22 mouse cellular contexts compared by ENCODE assay signal in the genomic region with DNA sequence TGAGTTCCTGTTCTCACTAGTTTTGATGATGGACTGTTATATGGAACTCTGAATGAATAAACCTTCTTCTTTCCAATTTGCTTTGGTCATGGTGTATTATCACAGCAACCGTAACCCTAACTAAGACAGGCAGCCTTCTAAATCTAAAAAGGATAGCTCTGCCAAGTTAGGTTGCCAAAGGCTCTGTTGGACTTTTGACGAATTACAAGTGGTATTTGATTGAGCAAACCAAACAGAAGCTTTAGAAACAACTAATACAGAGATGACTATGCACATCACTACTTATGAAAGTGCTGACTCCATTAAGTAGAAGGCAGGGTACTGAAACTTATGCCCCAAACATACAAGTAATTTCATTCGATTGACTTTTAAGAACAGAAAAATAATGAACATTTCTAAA.
"Had no signal": no experiment of that assay in that cellular context is flagged by ENCODE, and none has a peak within 500 bp of the region (broad histone marks: within the 10 kb centered on the region; RNA-seq: fewer than 3 reads in every experiment).

No protein-coding gene starts in this region.

- H3K4me1 ChIP-seq: heart, embryonic 13.5 days; heart, embryonic 15.5 days; hindbrain, embryonic 13.5 days; hindbrain, embryonic 15.5 days; limb, embryonic 10.5 days; limb, embryonic 12.5 days; liver, embryonic 12.5 days had no signal

- H3K4me3 ChIP-seq: heart, embryonic 13.5 days; heart, embryonic 15.5 days; hindbrain, embryonic 13.5 days; hindbrain, embryonic 15.5 days; layer of hippocampus, adult 2 months; left cerebral cortex, adult 2 months; limb, embryonic 10.5 days; limb, embryonic 12.5 days; liver, embryonic 12.5 days had no signal

- DNase-seq: forebrain, postnatal 0 days; gastrocnemius, postnatal 14 days; gastrocnemius, postnatal 36 days; heart, postnatal 4 days; kidney, adult 11 months; kidney, adult 2 months; kidney, postnatal 10 days; kidney, postnatal 25 days; kidney, postnatal 4 days had no signal

- H3K4me2 ChIP-seq: heart, embryonic 11.5 days; heart, embryonic 13.5 days; heart, embryonic 15.5 days; hindbrain, embryonic 13.5 days; hindbrain, embryonic 15.5 days; limb, embryonic 12.5 days; liver, embryonic 12.5 days had no signal

- H3K27me3 ChIP-seq: heart, embryonic 13.5 days; heart, embryonic 15.5 days; hindbrain, embryonic 13.5 days; hindbrain, embryonic 15.5 days; limb, embryonic 12.5 days; liver, embryonic 12.5 days had no signal

- H3K27ac ChIP-seq: heart, embryonic 13.5 days; heart, embryonic 15.5 days; hindbrain, embryonic 13.5 days; hindbrain, embryonic 15.5 days; hindbrain, postnatal 0 days; layer of hippocampus, adult 2 months; left cerebral cortex, adult 2 months; limb, embryonic 10.5 days; limb, embryonic 12.5 days; liver, embryonic 12.5 days; liver, embryonic 14.5 days had no signal

- H3K9ac ChIP-seq: forebrain, postnatal 0 days; heart, embryonic 13.5 days; heart, embryonic 15.5 days; hindbrain, embryonic 13.5 days; hindbrain, embryonic 15.5 days; limb, embryonic 12.5 days; liver, embryonic 12.5 days; liver, embryonic 14.5 days had no signal

- ATAC-seq: forebrain, postnatal 0 days; hindbrain, postnatal 0 days; intestine, embryonic 16.5 days; liver, embryonic 12.5 days had no signal

- H3K9me3 ChIP-seq: heart, embryonic 13.5 days; heart, embryonic 15.5 days; hindbrain, embryonic 13.5 days; hindbrain, embryonic 15.5 days; limb, embryonic 10.5 days; limb, embryonic 12.5 days; liver, embryonic 12.5 days had no signal
